Mouse (Mus musculus) limb, embryonic 11.5 days (tissue): Measurements from ENCODE around the gene Cbx5. TPM values are rescaled to one million over a fixed set of nuclear protein-coding genes. Genes with fewer than 3 reads are reported as not detected.
"Not testable (repeated sequence)": the region's sequence is repeated elsewhere in the genome, so short reads cannot be mapped to it uniquely, and the experiment has no call there.

Experiments used
- ATAC-seq: fragments of 200-750 bp; cut with Nextera tagmentation; 2 replicates; pipeline ENCODE4 v1.8.0; 2017; ENCODE audit warnings: low read depth; ENCODE audit not compliant: insufficient number of reproducible peaks, low FRiP score, low TSS enrichment
- DNase-seq: peaks from one replicate; pipeline ENCODE4 v3.0.0-alpha.2; 2015; ENCODE audit warnings: low spot score
- H3K27ac ChIP-seq: fragments of 300-500 bp; sonication (generic); replicated peaks from 2 replicates; pipeline ENCODE4 v1.5.1; 2014; ENCODE audit warnings: low read depth, mild to moderate bottlenecking, low read length
- H3K27me3 ChIP-seq: fragments of 300-500 bp; sonication (generic); 2 replicates; pipeline ENCODE4 v1.6.1; 2014; ENCODE audit warnings: mild to moderate bottlenecking, low read length, mixed read lengths; ENCODE audit not compliant: control insufficient read depth, insufficient read depth
- H3K36me3 ChIP-seq: fragments of 300-500 bp; sonication (generic); 2 replicates; pipeline ENCODE4 v1.6.1; 2014; ENCODE audit warnings: mild to moderate bottlenecking, low read length, moderate library complexity, mixed read lengths; ENCODE audit not compliant: control insufficient read depth, insufficient read depth
- H3K4me1 ChIP-seq: fragments of 300-500 bp; sonication (generic); 2 replicates; pipeline ENCODE4 v1.6.1; 2014; ENCODE audit warnings: low read length, mixed read lengths; ENCODE audit not compliant: control insufficient read depth, insufficient read depth
- H3K4me2 ChIP-seq: fragments of 300-500 bp; sonication (generic); 2 replicates; pipeline ENCODE4 v1.6.1; 2014; ENCODE audit warnings: low read depth, mild to moderate bottlenecking, moderate library complexity; ENCODE audit not compliant: severe bottlenecking
- H3K4me3 ChIP-seq: fragments of 300-500 bp; sonication (generic); 2 replicates; pipeline ENCODE4 v1.5.1; 2014; ENCODE audit warnings: low read depth, low read length
- H3K9ac ChIP-seq: fragments of 300-500 bp; sonication (generic); 2 replicates; pipeline ENCODE4 v1.6.1; 2014; ENCODE audit warnings: mild to moderate bottlenecking, low read length
- H3K9me3 ChIP-seq: fragments of 300-500 bp; sonication (generic); 2 replicates; pipeline ENCODE4 v1.6.1; 2016; ENCODE audit warnings: low read length; ENCODE audit not compliant: control insufficient read depth
- WGBS: fragments of 180-500 bp; shearing (Covaris S2); extraction: QIAGEN DNeasy Blood & Tissue Kit; methylation state at CpG from one replicate; pipeline ENCODE4 v1.1.7; 2014; 5-methylcytosine and 5-hydroxymethylcytosine counted together
- polyA plus RNA-seq: library from polyadenylated mRNA; unstranded; fragments of >200 nt; fragmentation: Nextera tagmentation; extraction: Ambion mirVana; gene quantifications from 2 replicates; pipeline ENCODE4 v1.2.1, GENCODE M21; 2014

Cbx5 gene
- polyA plus RNA-seq, 1 experiment from 2014 or later = 210 TPM

DNA sequence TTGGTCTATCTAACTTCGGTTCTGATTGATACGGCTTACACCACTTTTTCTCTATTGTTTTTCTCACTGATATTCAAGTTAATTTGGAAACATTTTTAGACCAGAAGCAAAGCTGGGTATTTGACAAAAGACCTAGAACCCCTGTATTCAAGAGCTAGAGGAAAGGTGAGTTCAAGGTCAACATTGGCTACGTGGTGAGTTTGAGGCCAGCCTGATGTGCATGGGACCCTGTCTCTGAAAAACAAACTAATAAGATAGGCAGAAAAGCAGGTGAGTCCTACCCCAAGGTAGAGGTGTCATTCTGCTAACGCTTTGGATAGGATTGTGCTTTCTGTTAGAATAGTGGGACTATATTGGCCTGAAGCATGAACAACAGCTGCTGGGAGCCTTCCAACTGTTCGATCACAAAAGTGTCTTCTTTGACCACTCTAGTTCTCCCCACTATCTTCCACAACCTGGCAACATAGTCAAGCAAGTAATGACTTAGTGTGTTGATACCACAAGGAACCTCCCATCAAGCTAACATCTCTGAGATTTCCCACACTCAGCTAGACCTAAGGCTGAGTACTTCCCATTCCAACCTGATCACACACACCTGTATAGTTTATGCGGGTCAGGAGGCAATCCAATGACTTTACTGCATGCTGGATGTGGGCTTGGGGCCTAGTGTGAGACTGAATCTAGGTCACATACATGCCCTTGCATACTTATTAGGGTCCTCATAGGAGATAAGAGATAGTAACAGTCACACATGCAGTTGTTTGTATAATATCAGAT is 16.8 kb upstream of the Cbx5 start:
- ATAC-seq (no peak), DNase-seq (no peak)
- 90% methylated on average over 6 of the region's 6 CpGs for WGBS
- H3K4me3 ChIP-seq = no peak overlapping the region
- no peaks in the 10 kb centered on the region for H3K27me3 ChIP-seq
- no peak overlapping the region for H3K27ac ChIP-seq
- H3K9me3 ChIP-seq = no peaks in the 10 kb centered on the region
- H3K36me3 ChIP-seq = no peaks in the 10 kb centered on the region
- H3K4me2 ChIP-seq = no peak overlapping the region
- H3K4me1 ChIP-seq = peaks cover 13% of the 10 kb centered on the region
- no peak overlapping the region for H3K9ac ChIP-seq

DNA sequence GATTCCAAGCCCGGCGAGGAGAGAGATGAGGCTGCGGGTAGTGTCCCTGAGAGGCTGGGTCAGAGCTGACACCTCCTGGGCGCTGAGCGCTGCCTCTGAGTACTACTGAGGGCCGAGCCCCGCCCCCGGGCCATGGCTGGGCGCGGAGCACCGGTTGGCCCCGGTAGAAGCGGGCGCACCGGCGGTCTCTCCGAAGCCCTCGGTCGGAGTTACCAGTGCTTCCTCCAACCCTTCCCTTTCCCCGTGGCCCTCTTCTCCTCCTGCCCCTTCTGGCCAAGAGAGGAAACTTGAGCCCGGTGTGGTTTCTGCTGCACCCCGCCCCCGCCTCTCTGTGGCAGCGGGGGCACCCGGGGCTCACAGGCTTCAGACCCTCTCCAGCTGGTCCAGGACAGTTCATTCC is 15.6 kb upstream of the Cbx5 start:
- Histone ChIP-seq H3K4me3 (peak overlapping the region; percentile 34), H3K4me1 (peaks cover 13% of the 10 kb centered on the region), H3K9me3 (no peaks in the 10 kb centered on the region), H3K27ac (no peak overlapping the region), H3K4me2 (peak overlapping the region; percentile 90), H3K9ac (peak overlapping the region; percentile 69), H3K27me3 (no peaks in the 10 kb centered on the region), H3K36me3 (no peaks in the 10 kb centered on the region)
- DNase-seq = peak; percentile 70
- 1% methylated on average over 25 of the region's 25 CpGs for WGBS
- peak; percentile 37; the same call in 1 of the 2 replicates for ATAC-seq

GRCm38 (mm10) chr15:103253352-103253751 is 13.7 kb upstream of the Cbx5 start:
- no peaks in the 10 kb centered on the region for H3K27me3 ChIP-seq
- H3K9me3 ChIP-seq = no peaks in the 10 kb centered on the region
- peaks cover 8% of the 10 kb centered on the region; the same call in 1 of the 2 replicates for H3K36me3 ChIP-seq
- no peak overlapping the region for H3K4me2 ChIP-seq
- ATAC-seq = no peak
- H3K4me3 ChIP-seq = no peak overlapping the region
- H3K27ac ChIP-seq = no peak overlapping the region
- peaks cover 11% of the 10 kb centered on the region for H3K4me1 ChIP-seq
- DNase-seq = no peak
- 95% methylated on average over 1 of the region's 1 CpGs for WGBS
- no peak overlapping the region for H3K9ac ChIP-seq

DNA sequence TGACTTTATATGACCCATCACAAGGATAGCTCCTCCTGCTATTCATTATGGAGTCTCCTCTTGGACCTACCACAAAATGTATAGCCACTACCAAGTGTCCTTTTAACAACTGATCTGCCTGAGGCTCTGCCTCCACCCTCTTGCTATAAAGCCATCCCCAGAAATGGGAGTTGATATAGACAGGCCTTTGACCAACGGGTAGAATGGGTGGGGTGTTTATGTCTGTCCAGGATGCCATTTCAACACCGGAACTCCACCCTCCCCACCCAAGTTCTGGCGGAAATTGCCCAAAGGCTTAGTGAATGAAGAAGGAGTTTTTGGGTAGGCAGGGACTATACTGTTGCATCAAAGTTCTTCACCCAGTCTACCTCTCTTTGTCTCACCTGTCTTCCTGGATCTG is 13.0 kb upstream of the Cbx5 start:
- 86% methylated on average over 3 of the region's 3 CpGs for WGBS
- H3K27me3 ChIP-seq = no peaks in the 10 kb centered on the region
- no peak overlapping the region for H3K27ac ChIP-seq
- no peaks in the 10 kb centered on the region for H3K9me3 ChIP-seq
- ATAC-seq (no peak), DNase-seq (no peak)
- peaks cover 11% of the 10 kb centered on the region; the same call in 1 of the 2 replicates for H3K36me3 ChIP-seq
- H3K4me2 ChIP-seq = no peak overlapping the region
- no peak overlapping the region for H3K9ac ChIP-seq
- peaks cover 9% of the 10 kb centered on the region for H3K4me1 ChIP-seq
- no peak overlapping the region for H3K4me3 ChIP-seq

DNA sequence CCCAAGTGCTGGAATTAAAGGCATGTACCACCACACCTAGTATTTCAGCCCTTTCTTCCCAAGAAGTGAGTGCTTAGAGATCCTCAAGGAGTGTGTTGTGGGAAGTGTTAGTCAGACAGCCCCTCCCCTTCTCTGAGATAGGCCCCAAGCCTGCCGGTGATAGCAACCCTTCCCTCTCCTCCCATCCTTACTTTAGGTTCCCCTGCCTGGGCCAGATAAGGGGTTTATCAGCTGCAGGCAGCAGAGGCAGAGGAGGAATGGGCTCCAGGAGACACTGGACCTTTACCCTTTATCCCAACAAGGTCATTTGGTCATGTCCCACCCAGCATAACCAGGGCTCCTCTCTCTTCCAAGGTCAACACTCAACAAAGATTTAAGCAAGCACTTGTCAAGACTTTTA is 12.0 kb upstream of the Cbx5 start:
- Histone ChIP-seq H3K27ac (no peak overlapping the region), H3K9ac (no peak overlapping the region)
- WGBS = 59% methylated on average over 1 of the region's 1 CpGs

DNA sequence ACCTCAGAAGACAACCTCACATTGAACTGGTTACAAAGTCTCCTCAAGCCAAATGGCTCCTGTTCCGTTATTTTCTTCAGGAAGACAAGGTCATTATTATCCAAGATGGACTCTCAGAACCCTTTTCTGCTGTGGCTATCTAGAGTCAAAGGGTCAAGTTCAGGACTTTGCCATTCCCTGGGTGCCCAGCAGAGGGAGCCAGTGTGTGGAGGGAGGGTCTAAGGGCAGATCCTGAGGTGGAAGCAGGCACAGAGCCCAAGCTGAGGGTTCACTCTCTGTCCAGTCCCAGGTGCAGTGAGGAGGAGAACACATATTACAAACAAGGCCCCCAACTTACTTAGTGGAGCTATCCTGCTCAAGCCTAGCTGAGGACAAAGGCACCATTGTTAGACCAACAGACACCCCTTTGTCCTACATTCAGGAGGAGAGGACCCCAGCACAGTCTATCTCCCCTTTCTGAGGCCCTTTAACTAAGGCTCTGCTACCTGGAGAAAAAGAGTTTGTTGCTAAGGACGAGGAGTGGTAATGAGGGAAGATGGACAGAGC is 10.7 kb upstream of the Cbx5 start:
- ATAC-seq = no peak
- Histone ChIP-seq H3K27ac (peak overlapping the region; percentile 2; the same call in 1 of the 2 replicates), H3K4me2 (no peak overlapping the region), H3K9me3 (no peaks in the 10 kb centered on the region), H3K36me3 (peaks cover 31% of the 10 kb centered on the region), H3K4me3 (no peak overlapping the region), H3K4me1 (peaks cover 6% of the 10 kb centered on the region), H3K27me3 (no peaks in the 10 kb centered on the region), H3K9ac (no peak overlapping the region)
- peak; percentile 83 for DNase-seq
- 33% methylated on average over 2 of the region's 2 CpGs for WGBS

More for the DNA sequence above, 12.0 kb upstream of the Cbx5 start:
- no peak for ATAC-seq
- H3K4me1 ChIP-seq = peaks cover 9% of the 10 kb centered on the region
- no peak overlapping the region for H3K4me2 ChIP-seq
- H3K36me3 ChIP-seq = peaks cover 20% of the 10 kb centered on the region
- no peak overlapping the region for H3K4me3 ChIP-seq
- no peaks in the 10 kb centered on the region for H3K9me3 ChIP-seq
- H3K27me3 ChIP-seq = no peaks in the 10 kb centered on the region
- no peak for DNase-seq

DNA sequence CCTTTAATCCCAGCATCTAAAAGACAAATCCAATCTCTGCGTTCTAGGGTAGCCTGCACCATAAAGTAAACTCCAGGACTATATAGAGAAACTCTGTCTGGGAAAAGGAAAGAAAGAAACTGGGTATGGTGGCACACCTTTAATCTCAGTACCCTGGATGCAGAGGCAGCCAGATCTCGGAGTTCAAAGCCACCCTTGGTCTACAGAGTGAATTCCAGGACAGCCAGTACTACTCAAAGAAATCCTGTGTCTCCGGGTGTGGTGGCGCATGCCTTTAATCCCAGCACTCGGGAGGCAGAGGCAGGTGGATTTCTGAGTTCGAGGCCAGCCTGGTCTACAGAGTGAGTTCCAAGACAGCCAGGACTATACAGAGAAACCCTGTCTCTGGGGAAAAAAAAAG is 9.9 kb upstream of the Cbx5 start:
- not testable (repeated sequence) for H3K9ac ChIP-seq, H3K4me3 ChIP-seq, H3K4me1 ChIP-seq, H3K27me3 ChIP-seq, H3K9me3 ChIP-seq, H3K4me2 ChIP-seq, DNase-seq, ATAC-seq, H3K27ac ChIP-seq
- H3K36me3 ChIP-seq = peaks cover 33% of the 10 kb centered on the region
- 86% methylated on average over 6 of the region's 6 CpGs for WGBS

DNA sequence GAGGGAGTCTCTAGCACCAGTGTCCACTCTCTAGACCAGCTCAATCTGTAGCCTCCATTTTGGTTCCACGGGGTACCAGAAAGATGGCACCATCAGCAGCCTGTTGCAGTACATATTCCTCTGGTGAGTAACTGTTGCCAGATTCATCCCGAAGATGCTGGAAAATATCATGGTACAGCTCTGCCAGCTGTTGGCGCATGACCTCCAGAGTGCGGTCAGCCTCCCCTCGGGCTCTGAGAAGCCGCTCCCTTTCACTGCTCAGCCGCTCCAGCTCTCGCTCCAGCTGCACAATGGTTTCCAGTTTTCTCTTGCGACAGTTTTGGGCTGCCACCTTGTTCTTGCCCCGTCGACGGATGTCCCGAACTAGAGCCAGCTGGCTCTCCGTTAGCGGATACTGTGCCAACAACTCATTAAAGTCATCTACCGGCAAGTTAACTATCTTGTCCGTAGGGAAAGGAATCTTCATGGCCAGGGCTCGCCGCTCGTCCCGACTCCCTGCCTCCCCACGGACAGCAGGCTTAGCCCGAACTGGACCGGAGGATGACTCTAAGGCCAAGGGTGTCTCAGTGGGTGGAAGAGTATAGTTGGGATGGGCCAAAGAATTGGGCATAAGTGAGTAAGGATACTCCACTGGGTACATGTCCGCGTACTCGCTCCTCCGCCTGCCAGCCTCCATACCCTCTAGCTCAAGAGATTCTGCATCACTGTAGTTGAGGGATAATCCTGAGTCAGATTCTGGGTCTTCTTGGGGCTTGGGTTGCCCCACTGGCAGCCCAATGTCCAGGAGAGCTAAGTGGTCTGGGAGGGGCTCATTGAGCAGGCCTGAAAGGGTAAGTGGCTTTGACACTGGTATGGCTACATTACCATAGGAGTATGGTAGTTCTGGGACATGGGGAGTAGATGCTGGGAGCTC is 9.0 kb upstream of the Cbx5 start:
- no peaks in the 10 kb centered on the region for H3K4me1 ChIP-seq
- peak; percentile 24; the same call in 1 of the 2 replicates for ATAC-seq
- peak; percentile 44 for DNase-seq
- H3K36me3 ChIP-seq = peaks cover 33% of the 10 kb centered on the region
- H3K27ac ChIP-seq = no peak overlapping the region
- H3K4me3 ChIP-seq = no peak overlapping the region
- no peaks in the 10 kb centered on the region for H3K9me3 ChIP-seq
- peak overlapping the region; percentile 14; the same call in 1 of the 2 replicates for H3K9ac ChIP-seq
- WGBS = 86% methylated on average over 28 of the region's 28 CpGs
- no peaks in the 10 kb centered on the region for H3K27me3 ChIP-seq
- no peak overlapping the region for H3K4me2 ChIP-seq
